Mouse (Mus musculus): ENCODE results near the gene Txnrd1. TPM values are rescaled to one million over a fixed set of nuclear protein-coding genes. Genes with fewer than 3 reads are reported as not detected.

The Txnrd1 gene
- polyA plus RNA-seq, 1 experiment from 2014 or later = 157 TPM

- Histone ChIP-seq H3K4me2 (ENCODE audit: low read length) (peak overlapping the region; percentile 33; the same call in 1 of the 2 replicates), H3K9me3 (replicated peaks; ENCODE audit: control insufficient read depth, low read length) (no peaks in the 10 kb centered on the region), H3K36me3 (ENCODE audit: control insufficient read depth, insufficient read depth, low read length) (no peaks in the 10 kb centered on the region), H3K27ac (ENCODE audit: low read depth, low read length) (no peak overlapping the region), H3K4me3 (ENCODE audit: low read depth, low read length) (no peak overlapping the region), H3K9ac (ENCODE audit: low read length) (no peak overlapping the region), H3K4me1 (ENCODE audit: control insufficient read depth, insufficient read depth, low read length) (no peaks in the 10 kb centered on the region), H3K27me3 (replicated peaks; ENCODE audit: control insufficient read depth, insufficient read depth, low read length) (no peaks in the 10 kb centered on the region)
- WGBS = 14% methylated on average over 9 of the region's 9 CpGs
- DNase-seq (ENCODE audit: low spot score) (peak; percentile 87), ATAC-seq (peak; percentile 74)
Observed at GRCm38 (mm10) chr10:82909382-82909781, 75.6 kb downstream of the Txnrd1 start.

- Histone ChIP-seq H3K4me1 (ENCODE audit: control insufficient read depth, insufficient read depth, low read length) (no peaks in the 10 kb centered on the region), H3K4me3 (ENCODE audit: low read depth, low read length) (no peak overlapping the region), H3K9me3 (replicated peaks; ENCODE audit: control insufficient read depth, low read length) (no peaks in the 10 kb centered on the region), H3K4me2 (ENCODE audit: low read length) (no peak overlapping the region), H3K9ac (ENCODE audit: low read length) (no peak overlapping the region), H3K27me3 (replicated peaks; ENCODE audit: control insufficient read depth, insufficient read depth, low read length) (no peaks in the 10 kb centered on the region), H3K27ac (ENCODE audit: low read depth, low read length) (no peak overlapping the region), H3K36me3 (ENCODE audit: control insufficient read depth, insufficient read depth, low read length) (no peaks in the 10 kb centered on the region)
- ATAC-seq (no peak), DNase-seq (ENCODE audit: low spot score) (no peak)
- 76% methylated on average over 3 of the region's 3 CpGs for WGBS
Observed at GRCm38 (mm10) chr10:82910198-82910597, 76.4 kb downstream of the Txnrd1 start.

- Histone ChIP-seq H3K9ac (ENCODE audit: low read length) (no peak overlapping the region), H3K36me3 (ENCODE audit: control insufficient read depth, insufficient read depth, low read length) (no peaks in the 10 kb centered on the region), H3K4me3 (ENCODE audit: low read depth, low read length) (no peak overlapping the region), H3K27ac (ENCODE audit: low read depth, low read length) (no peak overlapping the region), H3K27me3 (replicated peaks; ENCODE audit: control insufficient read depth, insufficient read depth, low read length) (no peaks in the 10 kb centered on the region), H3K4me2 (ENCODE audit: low read length) (no peak overlapping the region), H3K9me3 (replicated peaks; ENCODE audit: control insufficient read depth, low read length) (no peaks in the 10 kb centered on the region), H3K4me1 (ENCODE audit: control insufficient read depth, insufficient read depth, low read length) (no peaks in the 10 kb centered on the region)
- ATAC-seq (no peak), DNase-seq (ENCODE audit: low spot score) (no peak)
- WGBS = 90% methylated on average over 4 of the region's 4 CpGs
Observed at GRCm38 (mm10) chr10:82913238-82913637, 79.5 kb downstream of the Txnrd1 start.

GRCm38 (mm10) chr10:82913772-82914171, 80.0 kb downstream of the Txnrd1 start:
- H3K27me3 ChIP-seq (replicated peaks; ENCODE audit: control insufficient read depth, insufficient read depth, low read length) = no peaks in the 10 kb centered on the region
- H3K27ac ChIP-seq (ENCODE audit: low read depth, low read length) = no peak overlapping the region
- ATAC-seq = no peak
- H3K4me1 ChIP-seq (ENCODE audit: control insufficient read depth, insufficient read depth, low read length) = no peaks in the 10 kb centered on the region
- no peak overlapping the region for H3K9ac ChIP-seq (ENCODE audit: low read length)
- DNase-seq (ENCODE audit: low spot score) = no peak
- H3K9me3 ChIP-seq (replicated peaks; ENCODE audit: control insufficient read depth, low read length) = no peaks in the 10 kb centered on the region
- no peak overlapping the region for H3K4me2 ChIP-seq (ENCODE audit: low read length)
- WGBS = 90% methylated on average over 6 of the region's 6 CpGs
- no peak overlapping the region for H3K4me3 ChIP-seq (ENCODE audit: low read depth, low read length)
- H3K36me3 ChIP-seq (ENCODE audit: control insufficient read depth, insufficient read depth, low read length) = no peaks in the 10 kb centered on the region

GRCm38 (mm10) chr10:82918675-82919074, 84.9 kb downstream of the Txnrd1 start:
- DNase-seq (ENCODE audit: low spot score) = no peak
- Histone ChIP-seq H3K27ac (ENCODE audit: low read depth, low read length) (no peak overlapping the region), H3K4me2 (ENCODE audit: low read length) (no peak overlapping the region), H3K9ac (ENCODE audit: low read length) (no peak overlapping the region), H3K27me3 (replicated peaks; ENCODE audit: control insufficient read depth, insufficient read depth, low read length) (no peaks in the 10 kb centered on the region), H3K36me3 (ENCODE audit: control insufficient read depth, insufficient read depth, low read length) (no peaks in the 10 kb centered on the region), H3K4me3 (ENCODE audit: low read depth, low read length) (no peak overlapping the region), H3K4me1 (ENCODE audit: control insufficient read depth, insufficient read depth, low read length) (no peaks in the 10 kb centered on the region), H3K9me3 (replicated peaks; ENCODE audit: control insufficient read depth, low read length) (no peaks in the 10 kb centered on the region)
- no peak for ATAC-seq
- 70% methylated on average over 2 of the region's 2 CpGs for WGBS

- ATAC-seq (no peak), DNase-seq (ENCODE audit: low spot score) (no peak)
- no peak overlapping the region for H3K4me3 ChIP-seq (ENCODE audit: low read depth, low read length)
- WGBS = 72% methylated on average over 4 of the region's 4 CpGs
- H3K9ac ChIP-seq (ENCODE audit: low read length) = no peak overlapping the region
- H3K36me3 ChIP-seq (ENCODE audit: control insufficient read depth, insufficient read depth, low read length) = no peaks in the 10 kb centered on the region
- no peaks in the 10 kb centered on the region for H3K4me1 ChIP-seq (ENCODE audit: control insufficient read depth, insufficient read depth, low read length)
- H3K4me2 ChIP-seq (ENCODE audit: low read length) = no peak overlapping the region
- H3K9me3 ChIP-seq (replicated peaks; ENCODE audit: control insufficient read depth, low read length) = no peaks in the 10 kb centered on the region
- no peaks in the 10 kb centered on the region for H3K27me3 ChIP-seq (replicated peaks; ENCODE audit: control insufficient read depth, insufficient read depth, low read length)
- H3K27ac ChIP-seq (ENCODE audit: low read depth, low read length) = no peak overlapping the region
Observed at GRCm38 (mm10) chr10:82919404-82919980, 85.7 kb downstream of the Txnrd1 start.

- Histone ChIP-seq H3K27me3 (replicated peaks; ENCODE audit: control insufficient read depth, insufficient read depth, low read length) (no peaks in the 10 kb centered on the region), H3K36me3 (ENCODE audit: control insufficient read depth, insufficient read depth, low read length) (no peaks in the 10 kb centered on the region), H3K9ac (ENCODE audit: low read length) (no peak overlapping the region), H3K4me1 (ENCODE audit: control insufficient read depth, insufficient read depth, low read length) (no peaks in the 10 kb centered on the region), H3K27ac (ENCODE audit: low read depth, low read length) (no peak overlapping the region), H3K4me2 (ENCODE audit: low read length) (no peak overlapping the region), H3K9me3 (replicated peaks; ENCODE audit: control insufficient read depth, low read length) (no peaks in the 10 kb centered on the region), H3K4me3 (ENCODE audit: low read depth, low read length) (no peak overlapping the region)
- DNase-seq (ENCODE audit: low spot score) = no peak
- no peak for ATAC-seq
- 82% methylated on average over 3 of the region's 3 CpGs for WGBS
Observed at GRCm38 (mm10) chr10:82923547-82923946, 89.8 kb downstream of the Txnrd1 start.

- DNase-seq (ENCODE audit: low spot score) (no peak), ATAC-seq (no peak)
- Histone ChIP-seq H3K27me3 (replicated peaks; ENCODE audit: control insufficient read depth, insufficient read depth, low read length) (no peaks in the 10 kb centered on the region), H3K9ac (ENCODE audit: low read length) (no peak overlapping the region), H3K4me2 (ENCODE audit: low read length) (no peak overlapping the region), H3K27ac (ENCODE audit: low read depth, low read length) (no peak overlapping the region), H3K36me3 (ENCODE audit: control insufficient read depth, insufficient read depth, low read length) (no peaks in the 10 kb centered on the region), H3K4me3 (ENCODE audit: low read depth, low read length) (no peak overlapping the region), H3K9me3 (replicated peaks; ENCODE audit: control insufficient read depth, low read length) (no peaks in the 10 kb centered on the region), H3K4me1 (ENCODE audit: control insufficient read depth, insufficient read depth, low read length) (no peaks in the 10 kb centered on the region)
- 97% methylated on average over 2 of the region's 2 CpGs for WGBS
Observed at GRCm38 (mm10) chr10:82924750-82925149, 91.0 kb downstream of the Txnrd1 start.

GRCm38 (mm10) chr10:82925624-82926023, 91.9 kb downstream of the Txnrd1 start:
- Histone ChIP-seq H3K9me3 (replicated peaks; ENCODE audit: control insufficient read depth, low read length) (no peaks in the 10 kb centered on the region), H3K27ac (ENCODE audit: low read depth, low read length) (no peak overlapping the region), H3K27me3 (replicated peaks; ENCODE audit: control insufficient read depth, insufficient read depth, low read length) (no peaks in the 10 kb centered on the region), H3K4me1 (ENCODE audit: control insufficient read depth, insufficient read depth, low read length) (no peaks in the 10 kb centered on the region), H3K36me3 (ENCODE audit: control insufficient read depth, insufficient read depth, low read length) (no peaks in the 10 kb centered on the region), H3K9ac (ENCODE audit: low read length) (no peak overlapping the region), H3K4me2 (ENCODE audit: low read length) (no peak overlapping the region), H3K4me3 (ENCODE audit: low read depth, low read length) (no peak overlapping the region)
- no peak for ATAC-seq
- DNase-seq (ENCODE audit: low spot score) = no peak
- WGBS = 94% methylated on average over 2 of the region's 2 CpGs

Measured in forebrain, embryonic 14.5 days (tissue).